Mouse (Mus musculus) left cerebral cortex, postnatal 4 days (tissue): ENCODE measurements around the gene Bola3. TPM values are rescaled to one million over a fixed set of nuclear protein-coding genes. Genes with fewer than 3 reads are reported as not detected.
A peak's percentile ranks its signal among the peaks of the same experiment; 100 is the strongest.

Experiments
- DNase-seq: peaks from one replicate; pipeline ENCODE4 v3.0.0-alpha.2; 2022
- intact Hi-C: fragments of 180-260 bp; cut with DNase I; formaldehyde crosslinking; loops from one replicate; pipeline ENCODE4 v1.15.1; 2025
- total RNA-seq, 2 experiments: library from RNA; stranded (reverse); gene quantifications; 2 replicates each; pipeline ENCODE4 v1.2.3; 2021

Bola3 gene
- total RNA-seq = 10 to 100 TPM; 16.4 to 21.0 TPM

- intact Hi-C loops = no loop called here
Observed at GRCm38 (mm10) chr6:83348873-83349272, at the start of gene Bola3. Bola3 (plus strand) TSS chr6:83349147.

GRCm38 (mm10) chr6:83300447-83301229, 48.3 kb upstream of the Bola3 start:
- intact Hi-C loops = no loop called here

More at GRCm38 (mm10) chr6:83348873-83349272, at the start of gene Bola3:
- no peak for DNase-seq

GRCm38 (mm10) chr6:83301294-83301693, 47.7 kb upstream of the Bola3 start:
- DNase-seq = no peak
- intact Hi-C loops = no loop called here

More at GRCm38 (mm10) chr6:83300447-83301229, 48.3 kb upstream of the Bola3 start:
- DNase-seq = no peak

GRCm38 (mm10) chr6:83302264-83302663, 46.7 kb upstream of the Bola3 start:
- intact Hi-C loops = no loop called here
- DNase-seq = no peak

GRCm38 (mm10) chr6:83309017-83309416, 39.9 kb upstream of the Bola3 start:
- no peak for DNase-seq
- intact Hi-C loops = no loop called here

- no peak for DNase-seq
- intact Hi-C loops = no loop called here
Observed at GRCm38 (mm10) chr6:83311206-83311605, 37.7 kb upstream of the Bola3 start.

- no peak for DNase-seq
- intact Hi-C loops = no loop called here
Observed at GRCm38 (mm10) chr6:83312021-83312420, 36.9 kb upstream of the Bola3 start.

GRCm38 (mm10) chr6:83312514-83312913, 36.4 kb upstream of the Bola3 start:
- no peak for DNase-seq
- intact Hi-C loops = no loop called here

GRCm38 (mm10) chr6:83315293-83315692, 33.7 kb upstream of the Bola3 start:
- DNase-seq = no peak
- intact Hi-C loops = no loop called here

GRCm38 (mm10) chr6:83316022-83316421, 32.9 kb upstream of the Bola3 start:
- peak; percentile 15 for DNase-seq

GRCm38 (mm10) chr6:83317108-83317741, 31.7 kb upstream of the Bola3 start:
- peak; percentile 95 for DNase-seq
- intact Hi-C loops = no loop called here

More at GRCm38 (mm10) chr6:83316022-83316421, 32.9 kb upstream of the Bola3 start:
- intact Hi-C loops = no loop called here

- intact Hi-C loops = loop anchor here (10.0 kb wide), 1 partner anchor 97 kb away; no protein-coding TSS in a partner anchor
- no peak for DNase-seq
Observed at GRCm38 (mm10) chr6:83321927-83322326, 27.0 kb upstream of the Bola3 start.

- intact Hi-C loops = loop anchor here (10.0 kb wide), 1 partner anchor 98 kb away; no protein-coding TSS in a partner anchor
- no peak for DNase-seq
Observed at GRCm38 (mm10) chr6:83322794-83323193, 26.2 kb upstream of the Bola3 start.

- intact Hi-C loops = loop anchor here (10.0 kb wide), 1 partner anchor 99 kb away; no protein-coding TSS in a partner anchor
- no peak for DNase-seq
Observed at GRCm38 (mm10) chr6:83323652-83324419, 25.1 kb upstream of the Bola3 start.

- intact Hi-C loops = loop anchor here (10.0 kb wide), 1 partner anchor 101 kb away; no protein-coding TSS in a partner anchor
- DNase-seq = peak; percentile 94
Observed at GRCm38 (mm10) chr6:83325525-83326393, 23.2 kb upstream of the Bola3 start, which contains the start of the genes Mthfd2 and Mob1a. Mthfd2 (minus strand) TSS chr6:83325908. Mob1a (plus strand) TSS chr6:83326016.

- intact Hi-C loops = loop anchor here (10.0 kb wide), 1 partner anchor 102 kb away; no protein-coding TSS in a partner anchor
- no peak for DNase-seq
Observed at GRCm38 (mm10) chr6:83326394-83326736, 22.6 kb upstream of the Bola3 start.

- no peak for DNase-seq
- intact Hi-C loops = loop anchor here (10.0 kb wide), 1 partner anchor 102 kb away; no protein-coding TSS in a partner anchor
Observed at GRCm38 (mm10) chr6:83326761-83327160, 22.2 kb upstream of the Bola3 start.

- intact Hi-C loops = loop anchor here (10.0 kb wide), 1 partner anchor 103 kb away; no protein-coding TSS in a partner anchor
- no peak for DNase-seq
Observed at GRCm38 (mm10) chr6:83327591-83328190, 21.3 kb upstream of the Bola3 start.

- intact Hi-C loops = no loop called here
- DNase-seq = no peak
Observed at GRCm38 (mm10) chr6:83341387-83341786, 7.6 kb upstream of the Bola3 start.
